Mouse (Mus musculus) heart, embryonic 13.5 days (tissue): ENCODE data around the gene Gtdc1. TPM values are rescaled to one million over a fixed set of nuclear protein-coding genes. Genes with fewer than 3 reads are reported as not detected.

Source experiments
- ATAC-seq: fragments of 200-750 bp; cut with Nextera tagmentation; 2 replicates; pipeline ENCODE4 v1.8.0; 2017; ENCODE audit warnings: moderate TSS enrichment; ENCODE audit not compliant: insufficient number of reproducible peaks, low FRiP score, low TSS enrichment; ENCODE audit errors: extremely low read depth
- H3K27ac ChIP-seq: fragments of 300-500 bp; sonication (generic); replicated peaks from 2 replicates; pipeline ENCODE4 v1.5.1; 2015; ENCODE audit warnings: moderate library complexity, mild to moderate bottlenecking, inconsistent platforms
- H3K27me3 ChIP-seq: fragments of 300-500 bp; sonication (generic); replicated peaks from 2 replicates; pipeline ENCODE4 v1.6.1; 2015; ENCODE audit warnings: mild to moderate bottlenecking, inconsistent platforms
- H3K36me3 ChIP-seq: fragments of 300-500 bp; sonication (generic); 2 replicates; pipeline ENCODE4 v1.6.1; 2015; ENCODE audit warnings: mild to moderate bottlenecking, inconsistent platforms
- H3K4me1 ChIP-seq: fragments of 300-500 bp; sonication (generic); 2 replicates; pipeline ENCODE4 v1.6.1; 2015; ENCODE audit warnings: inconsistent platforms
- H3K4me2 ChIP-seq: fragments of 300-500 bp; sonication (generic); 2 replicates; pipeline ENCODE4 v1.6.1; 2015; ENCODE audit warnings: inconsistent platforms, mild to moderate bottlenecking, moderate library complexity
- H3K4me3 ChIP-seq: fragments of 300-500 bp; sonication (generic); 2 replicates; pipeline ENCODE4 v1.5.1; 2015; ENCODE audit warnings: moderate library complexity, mild to moderate bottlenecking, inconsistent platforms
- H3K9ac ChIP-seq: fragments of 300-500 bp; sonication (generic); 2 replicates; pipeline ENCODE4 v1.6.1; 2015; ENCODE audit warnings: inconsistent platforms, mild to moderate bottlenecking, moderate library complexity
- H3K9me3 ChIP-seq: fragments of 300-500 bp; sonication (generic); 2 replicates; pipeline ENCODE4 v1.6.1; 2016; ENCODE audit warnings: inconsistent platforms
- WGBS: fragments of 180-500 bp; shearing (Covaris S2); methylation state at CpG from one replicate; pipeline ENCODE4 v1.1.7; 2015; ENCODE audit warnings: mixed read lengths; 5-methylcytosine and 5-hydroxymethylcytosine counted together
- polyA plus RNA-seq: library from polyadenylated mRNA; unstranded; fragments of >200 nt; fragmentation: Nextera tagmentation; extraction: Ambion mirVana; gene quantifications from 2 replicates; pipeline ENCODE4 v1.2.1, GENCODE M21; 2015

The Gtdc1 gene
- polyA plus RNA-seq, 1 experiment from 2014 or later: 11.7 TPM

DNA sequence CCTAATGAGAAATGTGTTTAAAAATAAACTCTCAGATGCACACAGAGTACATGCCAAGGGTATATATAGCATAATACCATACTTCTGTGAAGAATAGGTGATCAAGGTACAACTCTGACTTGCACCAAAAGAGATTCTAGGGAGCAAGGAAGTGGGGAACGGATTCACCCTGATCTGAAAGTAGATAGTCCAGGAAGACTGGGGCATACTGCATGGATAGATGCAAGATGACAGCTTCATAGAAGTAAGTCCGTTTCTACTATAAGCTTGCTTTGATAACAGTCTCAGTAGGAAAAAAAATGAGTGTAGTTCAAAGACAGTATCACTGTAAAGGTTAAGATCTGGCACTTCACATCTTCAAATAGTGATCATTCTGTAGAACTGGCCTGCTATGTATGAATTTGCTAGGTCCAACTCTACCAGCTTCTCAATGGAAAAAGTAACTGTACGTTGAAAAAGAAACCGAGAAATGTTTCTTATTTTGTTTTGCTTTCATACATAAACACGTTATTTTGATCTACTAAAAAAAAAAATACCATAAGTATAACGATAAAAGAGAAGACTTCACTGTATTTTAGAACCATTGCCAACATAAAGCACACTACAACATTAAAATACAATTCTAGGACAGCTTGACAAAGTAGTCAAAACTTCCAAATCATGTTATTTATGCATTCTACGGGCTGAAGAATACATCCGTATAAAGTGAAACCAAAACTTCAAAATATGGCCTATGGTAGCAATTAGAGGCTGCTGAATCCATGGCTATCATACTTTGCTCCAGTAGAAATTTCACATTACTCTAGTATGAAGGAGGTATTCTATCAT is 4.2 kb downstream of the Gtdc1 start:
- no peak for ATAC-seq
- H3K4me3 ChIP-seq: no peak overlapping the region
- H3K9ac ChIP-seq: no peak overlapping the region
- H3K27me3 ChIP-seq: no peaks in the 10 kb centered on the region
- no peaks in the 10 kb centered on the region for H3K9me3 ChIP-seq
- H3K36me3 ChIP-seq: no peaks in the 10 kb centered on the region
- H3K27ac ChIP-seq: no peak overlapping the region
- peaks cover 29% of the 10 kb centered on the region for H3K4me1 ChIP-seq
- WGBS: 81% methylated on average over 8 of the region's 8 CpGs
- H3K4me2 ChIP-seq: no peak overlapping the region

DNA sequence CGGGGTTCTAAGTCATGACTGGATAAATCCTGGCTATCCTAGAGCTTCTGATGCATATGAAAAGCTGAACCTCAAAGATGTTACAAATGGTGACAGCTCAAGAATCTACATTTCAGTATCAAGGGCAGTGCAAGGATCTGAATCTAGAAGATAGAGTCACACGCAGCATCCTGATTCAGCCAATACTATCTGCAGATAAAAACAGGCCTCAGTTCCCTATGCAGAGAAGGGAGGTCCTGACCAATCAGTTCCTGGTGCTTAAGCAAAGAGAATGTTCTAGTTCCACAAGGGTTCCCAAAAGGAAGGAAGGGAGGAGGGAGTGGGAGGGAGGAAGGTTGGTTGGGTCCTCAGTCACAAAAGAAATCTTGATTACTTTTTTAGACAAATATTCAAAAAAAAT is 5.0 kb downstream of the Gtdc1 start:
- H3K9ac ChIP-seq: no peak overlapping the region
- ATAC-seq: no peak
- WGBS: 66% methylated on average over 2 of the region's 2 CpGs

DNA sequence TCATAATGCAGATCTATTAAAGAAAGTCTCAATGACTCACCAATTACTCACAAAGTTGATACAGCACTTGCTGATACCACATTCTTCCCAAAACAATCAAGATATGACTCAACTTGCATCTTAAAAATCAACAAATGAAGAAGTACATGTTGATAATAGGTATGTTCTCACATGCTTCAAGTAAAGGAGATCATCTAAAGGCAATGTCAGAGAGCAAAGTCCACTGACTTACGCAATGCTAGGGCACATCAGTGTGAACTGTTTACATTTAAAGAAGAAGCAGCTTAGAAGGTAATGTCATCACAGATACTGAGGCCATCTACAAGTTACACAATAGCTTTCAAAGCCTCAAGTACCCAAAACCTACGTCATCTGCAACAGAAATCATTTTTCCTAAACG is 7.0 kb downstream of the Gtdc1 start:
- Histone ChIP-seq H3K27ac (no peak overlapping the region), H3K4me2 (no peak overlapping the region), H3K36me3 (no peaks in the 10 kb centered on the region), H3K27me3 (no peaks in the 10 kb centered on the region), H3K4me3 (no peak overlapping the region), H3K9ac (no peak overlapping the region), H3K4me1 (peaks cover 19% of the 10 kb centered on the region), H3K9me3 (no peaks in the 10 kb centered on the region)
- 65% methylated on average over 3 of the region's 3 CpGs for WGBS
- ATAC-seq: no peak

More for the DNA sequence above, 5.0 kb downstream of the Gtdc1 start:
- H3K36me3 ChIP-seq: no peaks in the 10 kb centered on the region
- no peak overlapping the region for H3K4me2 ChIP-seq
- no peaks in the 10 kb centered on the region for H3K9me3 ChIP-seq
- H3K27ac ChIP-seq: no peak overlapping the region
- no peak overlapping the region for H3K4me3 ChIP-seq
- no peaks in the 10 kb centered on the region for H3K27me3 ChIP-seq
- H3K4me1 ChIP-seq: peaks cover 24% of the 10 kb centered on the region

GRCm38 (mm10) chr2:44919326-44919725 is 8.1 kb downstream of the Gtdc1 start:
- no peak overlapping the region for H3K27ac ChIP-seq
- H3K9me3 ChIP-seq: no peaks in the 10 kb centered on the region
- H3K36me3 ChIP-seq: no peaks in the 10 kb centered on the region
- peaks cover 18% of the 10 kb centered on the region; the same call in 1 of the 2 replicates for H3K4me1 ChIP-seq
- H3K4me2 ChIP-seq: no peak overlapping the region
- H3K4me3 ChIP-seq: no peak overlapping the region
- ATAC-seq: no peak
- no peaks in the 10 kb centered on the region for H3K27me3 ChIP-seq
- WGBS: 83% methylated on average over 1 of the region's 1 CpGs
- H3K9ac ChIP-seq: no peak overlapping the region

DNA sequence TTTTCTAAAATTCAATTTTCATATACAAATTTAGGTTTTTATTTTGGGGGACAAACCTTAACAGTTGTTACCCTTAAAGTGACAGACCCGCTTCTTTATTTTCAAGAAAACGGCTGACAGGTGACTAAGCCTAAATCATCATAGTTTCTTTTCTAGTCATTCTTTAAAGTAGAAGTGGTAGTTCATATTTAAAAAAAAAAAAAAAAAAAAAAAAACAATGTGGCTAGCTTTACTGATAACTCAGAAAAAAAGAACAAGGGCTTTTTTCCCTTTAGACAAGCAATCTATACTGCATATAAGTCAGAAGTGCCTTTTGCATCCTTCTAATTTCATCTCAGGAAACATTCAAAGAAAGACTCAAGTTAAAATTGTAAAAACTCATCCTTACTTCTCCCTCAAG is 8.7 kb downstream of the Gtdc1 start:
- no peak for ATAC-seq
- Histone ChIP-seq H3K36me3 (no peaks in the 10 kb centered on the region), H3K4me1 (peaks cover 14% of the 10 kb centered on the region; the same call in 1 of the 2 replicates), H3K9me3 (no peaks in the 10 kb centered on the region), H3K27me3 (no peaks in the 10 kb centered on the region), H3K9ac (no peak overlapping the region), H3K27ac (no peak overlapping the region), H3K4me3 (no peak overlapping the region), H3K4me2 (no peak overlapping the region)
- WGBS: 90% methylated on average over 2 of the region's 2 CpGs

DNA sequence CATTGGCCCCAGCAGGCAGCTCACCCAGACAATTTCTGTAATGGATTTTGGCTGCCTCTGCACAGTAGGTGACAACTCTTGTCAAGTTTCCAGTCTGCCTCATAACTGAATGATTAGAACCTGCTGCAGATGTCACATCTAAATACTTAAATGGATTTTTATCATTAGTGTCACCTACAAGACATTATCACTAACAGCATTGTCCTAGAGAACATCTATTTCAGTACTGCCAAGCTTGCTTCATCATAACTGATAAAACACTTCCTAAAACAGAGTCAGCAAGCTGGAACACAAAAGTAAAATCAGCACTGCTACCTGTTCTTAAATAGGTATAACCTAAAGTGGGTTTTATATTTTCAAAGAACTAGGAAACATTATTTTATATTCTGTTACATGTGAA is 11.2 kb downstream of the Gtdc1 start:
- H3K9ac ChIP-seq: no peak overlapping the region
- H3K4me2 ChIP-seq: no peak overlapping the region
- ATAC-seq: no peak
- no peaks in the 10 kb centered on the region for H3K36me3 ChIP-seq
- no peak overlapping the region for H3K4me3 ChIP-seq
- H3K27me3 ChIP-seq: no peaks in the 10 kb centered on the region
- H3K9me3 ChIP-seq: no peaks in the 10 kb centered on the region
- peaks cover 11% of the 10 kb centered on the region; the same call in 1 of the 2 replicates for H3K4me1 ChIP-seq
- no peak overlapping the region for H3K27ac ChIP-seq

- H3K36me3 ChIP-seq: no peaks in the 10 kb centered on the region
- no peak overlapping the region for H3K4me3 ChIP-seq
- H3K4me2 ChIP-seq: no peak overlapping the region
- H3K4me1 ChIP-seq: no peaks in the 10 kb centered on the region
- no peaks in the 10 kb centered on the region for H3K9me3 ChIP-seq
- H3K9ac ChIP-seq: no peak overlapping the region
- ATAC-seq: no peak
- no peak overlapping the region; the same call in 1 of the 2 replicates for H3K27ac ChIP-seq
- H3K27me3 ChIP-seq: no peaks in the 10 kb centered on the region
- 78% methylated on average over 1 of the region's 1 CpGs for WGBS
Observed at GRCm38 (mm10) chr2:44897801-44898200, 29.7 kb downstream of the Gtdc1 start.

GRCm38 (mm10) chr2:44873718-44874117 is 53.7 kb downstream of the Gtdc1 start:
- WGBS: 85% methylated on average over 2 of the region's 2 CpGs
- no peak for ATAC-seq
- H3K9ac ChIP-seq: no peak overlapping the region
- no peaks in the 10 kb centered on the region for H3K27me3 ChIP-seq
- no peak overlapping the region for H3K27ac ChIP-seq
- no peaks in the 10 kb centered on the region for H3K36me3 ChIP-seq
- no peak overlapping the region for H3K4me2 ChIP-seq
- no peaks in the 10 kb centered on the region for H3K4me1 ChIP-seq
- no peaks in the 10 kb centered on the region for H3K9me3 ChIP-seq
- no peak overlapping the region for H3K4me3 ChIP-seq

DNA sequence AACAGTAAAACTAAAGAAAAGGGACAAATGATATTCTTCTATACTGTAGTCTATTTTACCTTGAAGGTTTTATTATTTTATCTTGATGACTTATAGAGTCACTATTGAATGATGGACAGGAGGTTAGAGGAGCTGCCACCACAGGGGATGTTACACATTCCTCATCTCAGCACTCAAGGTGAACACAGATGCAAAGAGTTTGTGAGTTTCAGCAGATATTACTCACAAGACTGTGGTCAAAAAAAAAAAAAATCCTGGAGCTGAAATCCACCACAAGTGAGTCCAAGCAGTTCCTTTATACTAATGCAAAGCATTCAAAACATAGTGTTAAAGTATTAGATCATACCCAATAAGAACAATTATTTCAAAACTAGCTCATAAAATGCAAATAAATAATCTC is 62.7 kb downstream of the Gtdc1 start:
- Histone ChIP-seq H3K36me3 (no peaks in the 10 kb centered on the region), H3K27me3 (no peaks in the 10 kb centered on the region), H3K9ac (no peak overlapping the region), H3K27ac (no peak overlapping the region), H3K4me2 (no peak overlapping the region), H3K9me3 (no peaks in the 10 kb centered on the region), H3K4me1 (no peaks in the 10 kb centered on the region), H3K4me3 (no peak overlapping the region)
- no peak for ATAC-seq

DNA sequence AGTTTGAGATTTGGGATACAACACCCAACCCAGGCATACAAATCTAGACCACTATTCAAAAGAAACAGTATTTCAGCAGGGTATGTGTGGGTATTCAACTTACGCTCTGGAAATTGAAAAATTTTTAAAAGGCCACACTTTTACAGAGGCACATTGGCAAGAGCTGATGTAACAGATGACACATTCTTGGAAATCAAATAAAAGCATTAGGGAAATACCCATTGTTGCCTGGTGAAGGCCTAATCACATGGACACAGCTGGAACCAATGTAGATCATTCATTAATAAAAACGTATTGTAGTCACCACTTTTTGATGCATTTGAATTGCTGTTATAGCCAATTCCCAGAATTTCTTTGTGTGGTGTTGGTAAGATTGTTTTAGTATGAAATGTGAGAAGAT is 73.0 kb downstream of the Gtdc1 start:
- Histone ChIP-seq H3K36me3 (peaks cover 12% of the 10 kb centered on the region), H3K4me3 (no peak overlapping the region), H3K9ac (no peak overlapping the region), H3K4me1 (no peaks in the 10 kb centered on the region), H3K27ac (no peak overlapping the region), H3K9me3 (peaks cover 11% of the 10 kb centered on the region), H3K4me2 (no peak overlapping the region), H3K27me3 (no peaks in the 10 kb centered on the region)
- WGBS: 88% methylated on average over 2 of the region's 2 CpGs
- no peak for ATAC-seq

GRCm38 (mm10) chr2:44849666-44850065 is 77.8 kb downstream of the Gtdc1 start:
- Histone ChIP-seq H3K9me3 (peaks cover 11% of the 10 kb centered on the region), H3K27me3 (no peaks in the 10 kb centered on the region), H3K9ac (no peak overlapping the region), H3K36me3 (peaks cover 12% of the 10 kb centered on the region), H3K4me1 (no peaks in the 10 kb centered on the region), H3K27ac (no peak overlapping the region), H3K4me3 (no peak overlapping the region), H3K4me2 (no peak overlapping the region)
- ATAC-seq: no peak

GRCm38 (mm10) chr2:44848156-44848555 is 79.3 kb downstream of the Gtdc1 start:
- no peak overlapping the region for H3K4me3 ChIP-seq
- no peak overlapping the region for H3K9ac ChIP-seq
- peaks cover 12% of the 10 kb centered on the region for H3K36me3 ChIP-seq
- no peaks in the 10 kb centered on the region for H3K4me1 ChIP-seq
- no peak overlapping the region for H3K27ac ChIP-seq
- 79% methylated on average over 1 of the region's 1 CpGs for WGBS
- no peak overlapping the region for H3K4me2 ChIP-seq
- no peak for ATAC-seq
- H3K27me3 ChIP-seq: no peaks in the 10 kb centered on the region
- peaks cover 11% of the 10 kb centered on the region for H3K9me3 ChIP-seq
